Mouse (Mus musculus) ES-E14 (cell line): ENCODE data around the gene Arpc5l. TPM values are rescaled to one million over a fixed set of nuclear protein-coding genes. Genes with fewer than 3 reads are reported as not detected.

Experiments
- DNase-seq: peaks from one replicate; pipeline ENCODE4 v3.0.0-alpha.2; 2013; ENCODE audit warnings: low read depth, low spot score
- H3K27ac ChIP-seq: 2 replicates; pipeline ENCODE4 v1.5.1; 2012; ENCODE audit warnings: low read depth, mild to moderate bottlenecking, low read length, moderate library complexity, mixed read lengths; ENCODE audit not compliant: poor library complexity, insufficient read depth, severe bottlenecking
- H3K36me3 ChIP-seq: 2 replicates; pipeline ENCODE4 v1.6.1; 2012; ENCODE audit warnings: mild to moderate bottlenecking, low read length, moderate library complexity, mixed read lengths; ENCODE audit not compliant: control insufficient read depth, poor library complexity, insufficient read depth, severe bottlenecking
- H3K4me1 ChIP-seq, 2 experiments: fragments of 150-350 bp in 1 of 2; sonication (generic) in 1 of 2; 2 replicates each; pipeline ENCODE4 v1.6.1; 2012; ENCODE audit warnings: low read length in 2 of 2, mild to moderate bottlenecking in 1 of 2, mixed read lengths in 1 of 2; ENCODE audit not compliant: control insufficient read depth in 2 of 2, insufficient read depth in 2 of 2, poor library complexity in 1 of 2
- H3K4me3 ChIP-seq, 2 experiments: fragments of 150-350 bp in 1 of 2; sonication (generic) in 1 of 2; 2 replicates each; pipeline ENCODE4 v1.5.1; 2012; ENCODE audit warnings: low read length in 2 of 2, low read depth in 1 of 2, mild to moderate bottlenecking in 1 of 2, mixed read lengths in 1 of 2; ENCODE audit not compliant: insufficient read depth in 1 of 2, poor library complexity in 1 of 2, severe bottlenecking in 1 of 2
- H3K9ac ChIP-seq: 2 replicates; pipeline ENCODE4 v1.6.1; 2012; ENCODE audit warnings: low read depth, mild to moderate bottlenecking, low read length, mixed read lengths; ENCODE audit not compliant: poor library complexity, insufficient read depth, severe bottlenecking
- H3K9me3 ChIP-seq: fragments of 150-350 bp; sonication (generic); 2 replicates; pipeline ENCODE4 v1.6.1; 2012; ENCODE audit warnings: low read depth, mild to moderate bottlenecking, low read length; ENCODE audit not compliant: control insufficient read depth, insufficient read depth
- CHD2 ChIP-seq: IDR thresholded peaks from 2 replicates; pipeline ENCODE4 v1.6.1; 2014; ENCODE audit warnings: mild to moderate bottlenecking, low read depth, low read length, inconsistent platforms
- HCFC1 ChIP-seq: IDR thresholded peaks from 2 replicates; pipeline ENCODE4 v1.6.1; 2012; ENCODE audit warnings: low read length, inconsistent platforms, borderline replicate concordance; ENCODE audit not compliant: insufficient read depth
- MAFK ChIP-seq: IDR thresholded peaks from 2 replicates; pipeline ENCODE4 v1.6.1; 2014; ENCODE audit warnings: mild to moderate bottlenecking, low read depth, low read length, inconsistent platforms; ENCODE audit not compliant: insufficient read depth
- ZC3H11A ChIP-seq: IDR thresholded peaks from 2 replicates; pipeline ENCODE4 v1.6.1; 2012; ENCODE audit warnings: low read depth, mild to moderate bottlenecking, inconsistent platforms, low read length, borderline replicate concordance
- ZNF384 ChIP-seq: IDR thresholded peaks from 2 replicates; pipeline ENCODE4 v1.6.1; 2012; ENCODE audit warnings: low read depth, low read length, inconsistent platforms
- in situ Hi-C, 2 experiments: fragments of 600-800 bp; cut with MboI; formaldehyde crosslinking; loops; one replicate each; pipeline ENCODE4 v1.15.1; 2025; ENCODE audit warnings: low sequenced_read_pairs in 2 of 2, inconsistent platforms in 1 of 2; ENCODE audit not compliant: unreplicated experiment in 2 of 2
- total RNA-seq: library from RNA; depleted of rRNA; stranded (reverse); fragments of 300-350 nt; gene quantifications from 2 replicates; pipeline ENCODE4 v1.2.3, GENCODE M21; 2012

The Arpc5l gene
- total RNA-seq, 1 experiment = 58.4 TPM

DNA sequence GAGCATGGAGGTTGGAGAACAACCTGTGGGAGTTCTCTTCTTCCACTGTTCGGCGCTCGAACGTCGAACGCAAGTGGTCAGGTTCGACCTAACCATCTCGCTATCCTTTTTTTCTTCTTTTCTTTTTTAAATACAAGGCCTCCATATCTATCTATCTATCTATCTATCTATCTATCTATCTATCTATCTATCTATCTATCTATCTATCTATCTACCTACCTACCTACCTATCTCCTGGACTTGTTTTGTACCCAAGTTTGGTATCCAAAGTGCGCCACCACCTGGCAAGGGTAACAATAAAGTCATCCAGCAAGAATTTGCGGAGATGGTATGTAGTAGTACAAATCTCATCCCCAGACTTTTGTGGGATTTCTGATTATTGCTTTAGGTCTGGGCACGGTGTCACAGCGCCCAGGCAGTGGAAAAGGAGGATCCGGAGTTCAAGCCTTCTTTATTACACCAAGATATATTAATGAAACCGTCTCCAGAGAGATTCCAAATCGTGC is 479 bp downstream of the Arpc5l start, which contains the start of gene Rpl35:
Rpl35 (minus strand) TSS at position 51 of the 506 bp plus-strand sequence.
- Histone ChIP-seq H3K36me3 (peaks cover 40% of the 10 kb centered on the region), H3K4me1 (peaks cover 4 to 14% of the 10 kb centered on the region in 2 experiments; a peak in 3 of 4 replicates), H3K9me3 (no peaks in the 10 kb centered on the region), H3K9ac (peak within 1 kb of the TSS; percentile 93), H3K27ac (peak within 1 kb of the TSS; percentile 89), H3K4me3 (peak within 1 kb of the TSS; percentile 85 to 92)
- DNase-seq = no peak
- in situ Hi-C loops = no loop called here
- TF ChIP-seq HCFC1 (no peak), MAFK (no peak), ZC3H11A (no peak), CHD2 (no peak), ZNF384 (no peak)

DNA sequence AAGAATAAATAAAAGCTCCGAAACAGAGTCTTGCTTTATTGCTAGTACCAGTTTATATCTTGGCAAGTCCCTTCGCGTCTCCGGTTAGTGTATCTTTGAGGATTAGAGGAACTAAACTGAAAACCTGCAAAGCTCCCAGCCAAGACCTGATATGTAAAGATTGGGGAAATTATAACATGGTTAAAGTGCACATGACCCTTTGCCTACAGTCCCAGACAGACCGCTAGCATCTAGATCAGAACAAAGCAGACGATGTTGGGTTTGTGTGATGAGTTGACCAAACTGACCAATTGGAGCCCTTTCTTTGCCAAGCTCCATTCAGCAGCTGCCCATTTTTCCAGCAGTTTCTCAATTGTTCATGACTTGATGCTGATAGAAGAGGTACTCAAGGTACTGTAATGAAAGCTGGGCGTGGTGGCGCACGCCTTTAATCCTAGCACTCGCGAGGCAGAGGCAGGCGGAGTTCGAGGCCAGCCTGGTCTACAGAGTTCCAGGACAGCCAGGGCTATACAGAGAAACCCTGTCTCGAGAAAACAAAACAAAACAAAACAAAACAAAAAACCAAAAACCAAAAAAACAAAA is 1.1 kb downstream of the Arpc5l start:
- H3K4me3 ChIP-seq = peak overlapping the region; percentile 82 to 85; a peak in 3 of 4 replicates
- TF ChIP-seq ZNF384 (no peak), MAFK (no peak), HCFC1 (no peak), ZC3H11A (no peak), CHD2 (no peak)
- H3K4me1 ChIP-seq = peaks cover 4 to 10% of the 10 kb centered on the region in 2 experiments; a peak in 3 of 4 replicates
- in situ Hi-C loops = no loop called here
- H3K9me3 ChIP-seq = no peaks in the 10 kb centered on the region
- peaks cover 35% of the 10 kb centered on the region for H3K36me3 ChIP-seq
- no peak overlapping the region for H3K27ac ChIP-seq
- DNase-seq = no peak
- peak overlapping the region; percentile 66; the same call in 1 of the 2 replicates for H3K9ac ChIP-seq

DNA sequence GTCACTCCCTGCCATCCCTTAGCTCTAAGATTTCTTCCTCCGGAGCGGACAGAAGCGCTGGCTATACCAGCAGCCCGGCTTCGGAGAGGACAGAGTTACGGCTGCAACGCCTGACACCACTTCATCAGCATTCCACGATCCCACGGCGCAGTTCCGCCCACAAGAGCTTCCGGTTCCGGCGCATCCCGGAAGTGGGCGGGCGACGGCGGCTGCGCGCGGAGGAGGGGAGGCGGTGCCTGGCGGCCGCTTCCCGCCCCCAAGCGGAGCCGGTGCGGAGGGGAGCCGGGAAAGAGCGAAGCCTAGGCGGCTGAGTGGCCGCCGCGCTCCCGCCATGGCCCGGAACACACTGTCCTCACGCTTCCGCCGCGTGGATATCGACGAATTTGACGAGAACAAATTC is 2.7 kb downstream of the Arpc5l start:
- peak overlapping the region; percentile 72 for H3K27ac ChIP-seq
- in situ Hi-C loops = no loop called here
- H3K4me3 ChIP-seq = peak overlapping the region; percentile 78 to 98
- H3K36me3 ChIP-seq = peaks cover 21% of the 10 kb centered on the region
- H3K9me3 ChIP-seq = no peaks in the 10 kb centered on the region
- TF ChIP-seq HCFC1 (peak; percentile 68), MAFK (no peak)
- H3K4me1 ChIP-seq = peaks cover 4% of the 10 kb centered on the region in 2 experiments; a peak in 3 of 4 replicates
- peak overlapping the region; percentile 99 for H3K9ac ChIP-seq
- peak; percentile 85 for DNase-seq

GRCm38 (mm10) chr2:39008350-39008851 is 3.3 kb downstream of the Arpc5l start:
- peak overlapping the region; percentile 72; the same call in 1 of the 2 replicates for H3K27ac ChIP-seq
- in situ Hi-C loops = no loop called here

More at GRCm38 (mm10) chr2:39008350-39008851, 3.3 kb downstream of the Arpc5l start:
- TF ChIP-seq MAFK (no peak), ZC3H11A (no peak), ZNF384 (no peak), CHD2 (no peak), HCFC1 (no peak)
- DNase-seq = no peak
- Histone ChIP-seq H3K9me3 (no peaks in the 10 kb centered on the region), H3K36me3 (peaks cover 19% of the 10 kb centered on the region), H3K4me1 (peaks cover 3 to 4% of the 10 kb centered on the region in 2 experiments; a peak in 3 of 4 replicates), H3K4me3 (peak overlapping the region; percentile 78 to 98), H3K9ac (peak overlapping the region; percentile 99)
